Mouse (Mus musculus): Measurements from ENCODE around the gene Gm44973.

- no peak for TF ChIP-seq CTCF (IDR thresholded peaks at IDR 0.05; ENCODE audit: low read depth, low read length)
- TF ChIP-seq TAL1 (conservative IDR thresholded peaks at IDR 0.05; ENCODE audit: low read depth, low read length), result no peak
- TF ChIP-seq GATA2 (IDR thresholded peaks at IDR 0.05; ENCODE audit: borderline replicate concordance, low read depth, low read length), result no peak
- no peak for TF ChIP-seq GATA1 (IDR thresholded peaks at IDR 0.05; ENCODE audit: borderline replicate concordance, low read length)
Observed at GRCm38 (mm10) chr7:5073586-5073985, 58.3 kb downstream of the Gm44973 start.

All from G1E (cell line).